Mouse (Mus musculus) retina, postnatal 7 days (tissue): ENCODE results near the gene Tprg.
A peak's percentile ranks its signal among the peaks of the same experiment; 100 is the strongest.

ENCODE experiments used
- DNase-seq: peaks from one replicate; pipeline ENCODE4 v3.0.0-alpha.2; 2012; ENCODE audit warnings: low read depth, low spot score

Gene Tprg

GRCm38 (mm10) chr16:25333279-25334219 lies 46.9 kb downstream of the Tprg start:
- no peak for DNase-seq

- no peak for DNase-seq
These were observed 48.6 kb downstream of the Tprg start for GRCm38 (mm10) chr16:25335058-25335703.

GRCm38 (mm10) chr16:25349626-25350025 lies 63.0 kb downstream of the Tprg start:
- peak; percentile 29 for DNase-seq

- DNase-seq = no peak
These were observed 81.2 kb downstream of the Tprg start for GRCm38 (mm10) chr16:25367834-25368233.

- DNase-seq = no peak
These were observed 83.4 kb downstream of the Tprg start for GRCm38 (mm10) chr16:25369984-25370412.

- DNase-seq = no peak
These were observed 87.5 kb downstream of the Tprg start for GRCm38 (mm10) chr16:25374121-25374520.

- no peak for DNase-seq
These were observed 88.2 kb downstream of the Tprg start for GRCm38 (mm10) chr16:25374775-25375174.

- DNase-seq = peak; percentile 23
These were observed 90.2 kb downstream of the Tprg start for GRCm38 (mm10) chr16:25376720-25377373.

- no peak for DNase-seq
These were observed 91.1 kb downstream of the Tprg start for GRCm38 (mm10) chr16:25377695-25378094.

- no peak for DNase-seq
These were observed 99.0 kb downstream of the Tprg start for GRCm38 (mm10) chr16:25385498-25386192.

- no peak for DNase-seq
These were observed 108.1 kb downstream of the Tprg start for GRCm38 (mm10) chr16:25394676-25395075.

GRCm38 (mm10) chr16:25404156-25404555 lies 117.5 kb downstream of the Tprg start:
- DNase-seq = no peak

GRCm38 (mm10) chr16:25407204-25407886 lies 120.7 kb downstream of the Tprg start:
- DNase-seq = no peak

- DNase-seq = no peak
These were observed 121.4 kb downstream of the Tprg start for GRCm38 (mm10) chr16:25408032-25408431.

- no peak for DNase-seq
These were observed 124.7 kb downstream of the Tprg start for GRCm38 (mm10) chr16:25411307-25411706.

GRCm38 (mm10) chr16:25413885-25414284 lies 127.3 kb downstream of the Tprg start:
- DNase-seq = no peak

GRCm38 (mm10) chr16:25415186-25415585 lies 128.6 kb downstream of the Tprg start:
- DNase-seq = no peak

- no peak for DNase-seq
These were observed 131.4 kb downstream of the Tprg start for GRCm38 (mm10) chr16:25417875-25418630.

GRCm38 (mm10) chr16:25422997-25423396 lies 136.4 kb downstream of the Tprg start:
- DNase-seq = no peak

- DNase-seq = no peak
These were observed 137.4 kb downstream of the Tprg start for GRCm38 (mm10) chr16:25424001-25424400.
